Mouse (Mus musculus) lung, adult 2 months (tissue): Measurements from ENCODE around the gene Dstyk.

Experiments used
- CTCF ChIP-seq: fragments of 200-500 bp; IDR thresholded peaks from 2 replicates; pipeline ENCODE4 v1.5.1; 2011; ENCODE audit warnings: mild to moderate bottlenecking, low read length, control low read depth; ENCODE audit not compliant: insufficient read depth
- POLR2A ChIP-seq: fragments of 200-500 bp; IDR thresholded peaks from 2 replicates; pipeline ENCODE4 v1.6.1; 2011; ENCODE audit warnings: low read depth, mild to moderate bottlenecking, control low read depth, low read length, borderline replicate concordance; ENCODE audit errors: extremely low read depth

- TF ChIP-seq CTCF = no peak
- no peak for TF ChIP-seq POLR2A
These were observed 40.9 kb upstream of the Dstyk start for GRCm38 (mm10) chr1:132376211-132377054.
